Mouse (Mus musculus) right cerebral cortex, postnatal 14 days (tissue): Measurements from ENCODE around the gene Nfam1.

Experiments used
- DNase-seq: peaks from one replicate; pipeline ENCODE4 v3.0.0; 2022

Gene Nfam1

GRCm38 (mm10) chr15:83037755-83038483 lies 4.8 kb upstream of the Nfam1 start:
- DNase-seq: peak; percentile 90

GRCm38 (mm10) chr15:83036900-83037519 lies 3.9 kb upstream of the Nfam1 start:
- peak; percentile 69 for DNase-seq

- peak; percentile 43 for DNase-seq
Measured at GRCm38 (mm10) chr15:83036089-83036488, 3.0 kb upstream of the Nfam1 start.

- peak; percentile 44 for DNase-seq
Measured at GRCm38 (mm10) chr15:83034275-83034977, 1.3 kb upstream of the Nfam1 start.

GRCm38 (mm10) chr15:83030884-83031283 lies 2.2 kb downstream of the Nfam1 start:
- no peak for DNase-seq

GRCm38 (mm10) chr15:83029725-83030718 lies 3.1 kb downstream of the Nfam1 start:
- DNase-seq: no peak

- DNase-seq: peak; percentile 65
Measured at GRCm38 (mm10) chr15:83026129-83026528, 7.0 kb downstream of the Nfam1 start.

GRCm38 (mm10) chr15:83025041-83025760 lies 7.9 kb downstream of the Nfam1 start:
- no peak for DNase-seq

GRCm38 (mm10) chr15:83022947-83023346 lies 10.2 kb downstream of the Nfam1 start:
- DNase-seq: no peak

- DNase-seq: peak; percentile 87
Measured at GRCm38 (mm10) chr15:83010990-83011664, 22.0 kb downstream of the Nfam1 start.

- no peak for DNase-seq
Measured at GRCm38 (mm10) chr15:83010423-83010822, 22.7 kb downstream of the Nfam1 start.

GRCm38 (mm10) chr15:83009532-83009931 lies 23.6 kb downstream of the Nfam1 start:
- DNase-seq: no peak

- DNase-seq: no peak
Measured at GRCm38 (mm10) chr15:83008761-83009423, 24.2 kb downstream of the Nfam1 start.

- DNase-seq: no peak
Measured at GRCm38 (mm10) chr15:83007346-83007920, 25.7 kb downstream of the Nfam1 start.

- DNase-seq: peak; percentile 96
Measured at GRCm38 (mm10) chr15:83002665-83003548, 30.2 kb downstream of the Nfam1 start.

- peak; percentile 51 for DNase-seq
Measured at GRCm38 (mm10) chr15:82998811-82999221, 34.3 kb downstream of the Nfam1 start.

- DNase-seq: no peak
Measured at GRCm38 (mm10) chr15:82996431-82996830, 36.7 kb downstream of the Nfam1 start.

- DNase-seq: no peak
Measured at GRCm38 (mm10) chr15:82995239-82995638, 37.9 kb downstream of the Nfam1 start.

- DNase-seq: no peak
Measured at GRCm38 (mm10) chr15:82992911-82993310, 40.2 kb downstream of the Nfam1 start.
